Mouse (Mus musculus): ENCODE measurements at regions not wholly inside any gene's neighbourhood (a gene's known extent, or its start where the extent isn't known, plus 50 kb on each side); places are given as distances from the start of the nearest gene placed in this dataset.

GRCm38 (mm10) chr15:87184248-87184647, 359.9 kb upstream of the Fam19a5 start:
- WGBS, result 42% methylated on average over 7 of the region's 7 CpGs
- Histone ChIP-seq H3K9me3 (ENCODE audit: low read length) (no peaks in the 10 kb centered on the region), H3K4me3 (ENCODE audit: low read length) (no peak overlapping the region), H3K9ac (replicated peaks; ENCODE audit: low read length) (no peak overlapping the region), H3K27ac (no peak overlapping the region), H3K27me3 (ENCODE audit: insufficient read depth, low read length) (no peaks in the 10 kb centered on the region), H3K4me2 (ENCODE audit: low read depth, low read length) (no peak overlapping the region), H3K4me1 (ENCODE audit: insufficient read depth, low read length) (no peaks in the 10 kb centered on the region), H3K36me3 (ENCODE audit: insufficient read depth, low read length) (no peaks in the 10 kb centered on the region)
- no peak for TF ChIP-seq CTCF (IDR thresholded peaks at IDR 0.05; ENCODE audit: low read depth)
- DNase-seq (ENCODE audit: low spot score) (peak; percentile 49), ATAC-seq (no peak)

GRCm38 (mm10) chr15:87188816-87189455, 355.2 kb upstream of the Fam19a5 start:
- Histone ChIP-seq H3K27me3 (ENCODE audit: insufficient read depth, low read length) (no peaks in the 10 kb centered on the region), H3K4me1 (ENCODE audit: insufficient read depth, low read length) (no peaks in the 10 kb centered on the region), H3K9me3 (ENCODE audit: low read length) (no peaks in the 10 kb centered on the region), H3K9ac (replicated peaks; ENCODE audit: low read length) (no peak overlapping the region), H3K4me2 (ENCODE audit: low read depth, low read length) (no peak overlapping the region), H3K27ac (no peak overlapping the region), H3K4me3 (ENCODE audit: low read length) (no peak overlapping the region), H3K36me3 (ENCODE audit: insufficient read depth, low read length) (no peaks in the 10 kb centered on the region)
- ATAC-seq (no peak), DNase-seq (ENCODE audit: low spot score) (peak; percentile 30)
- WGBS, result 51% methylated on average over 9 of the region's 9 CpGs
- peak; percentile 67 for TF ChIP-seq CTCF (IDR thresholded peaks at IDR 0.05; ENCODE audit: low read depth)

GRCm38 (mm10) chr15:87191901-87192300, 352.2 kb upstream of the Fam19a5 start:
- ATAC-seq, result no peak
- no peak overlapping the region for H3K27ac ChIP-seq
- no peaks in the 10 kb centered on the region for H3K9me3 ChIP-seq (ENCODE audit: low read length)
- DNase-seq (ENCODE audit: low spot score), result no peak
- no peak overlapping the region for H3K4me3 ChIP-seq (ENCODE audit: low read length)
- WGBS, result 74% methylated on average over 4 of the region's 4 CpGs
- no peak overlapping the region for H3K4me2 ChIP-seq (ENCODE audit: low read depth, low read length)
- H3K27me3 ChIP-seq (ENCODE audit: insufficient read depth, low read length), result no peaks in the 10 kb centered on the region
- H3K36me3 ChIP-seq (ENCODE audit: insufficient read depth, low read length), result no peaks in the 10 kb centered on the region
- H3K9ac ChIP-seq (replicated peaks; ENCODE audit: low read length), result no peak overlapping the region
- TF ChIP-seq CTCF (IDR thresholded peaks at IDR 0.05; ENCODE audit: low read depth), result peak; percentile 45
- peaks cover 6% of the 10 kb centered on the region; the same call in 1 of the 2 replicates for H3K4me1 ChIP-seq (ENCODE audit: insufficient read depth, low read length)

GRCm38 (mm10) chr15:87196306-87196893, 347.7 kb upstream of the Fam19a5 start:
- Histone ChIP-seq H3K4me2 (ENCODE audit: low read depth, low read length) (no peak overlapping the region), H3K27ac (no peak overlapping the region), H3K27me3 (ENCODE audit: insufficient read depth, low read length) (no peaks in the 10 kb centered on the region), H3K9me3 (ENCODE audit: low read length) (no peaks in the 10 kb centered on the region), H3K36me3 (ENCODE audit: insufficient read depth, low read length) (no peaks in the 10 kb centered on the region), H3K9ac (replicated peaks; ENCODE audit: low read length) (no peak overlapping the region), H3K4me3 (ENCODE audit: low read length) (no peak overlapping the region), H3K4me1 (ENCODE audit: insufficient read depth, low read length) (peaks cover 10% of the 10 kb centered on the region)
- DNase-seq (ENCODE audit: low spot score) (peak; percentile 39), ATAC-seq (no peak)
- WGBS, result 35% methylated on average over 6 of the region's 6 CpGs
- no peak for TF ChIP-seq CTCF (IDR thresholded peaks at IDR 0.05; ENCODE audit: low read depth)

GRCm38 (mm10) chr15:87199641-87200040, 344.5 kb upstream of the Fam19a5 start:
- DNase-seq (ENCODE audit: low spot score), result no peak
- TF ChIP-seq CTCF (IDR thresholded peaks at IDR 0.05; ENCODE audit: low read depth), result no peak
- 68% methylated on average over 8 of the region's 8 CpGs for WGBS

GRCm38 (mm10) chr15:87200282-87201048, 343.6 kb upstream of the Fam19a5 start:
- Histone ChIP-seq H3K27me3 (ENCODE audit: insufficient read depth, low read length) (no peaks in the 10 kb centered on the region), H3K36me3 (ENCODE audit: insufficient read depth, low read length) (no peaks in the 10 kb centered on the region), H3K4me1 (ENCODE audit: insufficient read depth, low read length) (peaks cover 12% of the 10 kb centered on the region), H3K4me2 (ENCODE audit: low read depth, low read length) (peak overlapping the region; percentile 27; the same call in 1 of the 2 replicates), H3K4me3 (ENCODE audit: low read length) (no peak overlapping the region), H3K9me3 (ENCODE audit: low read length) (no peaks in the 10 kb centered on the region), H3K27ac (peak overlapping the region; percentile 52; the same call in 1 of the 2 replicates), H3K9ac (replicated peaks; ENCODE audit: low read length) (no peak overlapping the region)
- 32% methylated on average over 19 of the region's 19 CpGs for WGBS
- ATAC-seq (peak; percentile 77), DNase-seq (ENCODE audit: low spot score) (peak; percentile 83)
- TF ChIP-seq CTCF (IDR thresholded peaks at IDR 0.05; ENCODE audit: low read depth), result no peak

More at GRCm38 (mm10) chr15:87199641-87200040, 344.5 kb upstream of the Fam19a5 start:
- no peak overlapping the region for H3K4me3 ChIP-seq (ENCODE audit: low read length)
- ATAC-seq, result no peak
- no peaks in the 10 kb centered on the region for H3K36me3 ChIP-seq (ENCODE audit: insufficient read depth, low read length)
- H3K9ac ChIP-seq (replicated peaks; ENCODE audit: low read length), result no peak overlapping the region
- H3K27ac ChIP-seq, result no peak overlapping the region
- H3K4me1 ChIP-seq (ENCODE audit: insufficient read depth, low read length), result peaks cover 12% of the 10 kb centered on the region
- H3K9me3 ChIP-seq (ENCODE audit: low read length), result no peaks in the 10 kb centered on the region
- no peak overlapping the region for H3K4me2 ChIP-seq (ENCODE audit: low read depth, low read length)
- no peaks in the 10 kb centered on the region for H3K27me3 ChIP-seq (ENCODE audit: insufficient read depth, low read length)
